Comparison of ENCODE assay signal across 8 mouse cellular contexts in genomic region chr17:10334481-10334880, GRCm38 (mm10). TPM values are rescaled to one million over a fixed set of nuclear protein-coding genes. Genes with fewer than 3 reads are reported as not detected.
A peak's percentile ranks its signal among the peaks of the same experiment; 100 is the strongest.
DNase-seq lines count a peak whose midpoint lies in the region; ATAC-seq and TF ChIP-seq lines count a peak whose summit lies in the region.

No protein-coding gene starts in this region.

- peaks cover 7% of the 10 kb centered on the region; the same call in 1 of the 2 replicates for H3K27me3 ChIP-seq in E14TG2a.4 (ENCODE audit: insufficient read depth, low read length)
- no peaks in the 10 kb centered on the region for H3K27me3 ChIP-seq in forebrain, embryonic 16.5 days (replicated peaks; ENCODE audit: control insufficient read depth, insufficient read depth, low read length)
- peaks cover 40% of the 10 kb centered on the region for H3K27me3 ChIP-seq in liver, embryonic 15.5 days

- TF ChIP-seq CTCF in gastrocnemius, adult 2 months (IDR thresholded peaks at IDR 0.05) = no peak
- no peak for TF ChIP-seq CTCF in E14TG2a.4 (conservative IDR thresholded peaks at IDR 0.05; ENCODE audit: low read length)

- peak overlapping the region; percentile 81 for H3K9ac ChIP-seq in forebrain, embryonic 16.5 days (replicated peaks; ENCODE audit: low read depth, low read length)
- no peak overlapping the region for H3K9ac ChIP-seq in liver, embryonic 15.5 days

- whole genome bisulfite sequencing in forebrain, embryonic 16.5 days = 3% methylated on average over 1 of the region's 1 CpGs
- 27% methylated on average over 1 of the region's 1 CpGs for WGBS in liver, embryonic 15.5 days (ENCODE audit: insufficient replicate concordance)

- peak overlapping the region; percentile 80 for H3K4me3 ChIP-seq in gastrocnemius, adult 2 months
- peak overlapping the region; percentile 79 for H3K4me3 ChIP-seq in E14TG2a.4 (replicated peaks; ENCODE audit: low read length)
- H3K4me3 ChIP-seq in forebrain, embryonic 16.5 days (replicated peaks; ENCODE audit: low read length) = peak overlapping the region; percentile 58
- no peak overlapping the region for H3K4me3 ChIP-seq in liver, embryonic 15.5 days (replicated peaks)

- no peak for DNase-seq in gastrocnemius, adult 2 months
- DNase-seq in gastrocnemius, postnatal 10 days = no peak
- no peak for DNase-seq in right cerebral cortex, postnatal 36 days (ENCODE audit: low spot score in 2 of 2)
- no peak for DNase-seq in gastrocnemius, postnatal 14 days
- no peak for DNase-seq in spleen, adult 18-20 months

- H3K27ac ChIP-seq in gastrocnemius, adult 2 months = peak overlapping the region; percentile 88
- H3K27ac ChIP-seq in forebrain, embryonic 16.5 days (ENCODE audit: low read length) = peak overlapping the region; percentile 97
- H3K27ac ChIP-seq in liver, embryonic 15.5 days (replicated peaks) = no peak overlapping the region

- H3K4me2 ChIP-seq in forebrain, embryonic 16.5 days (ENCODE audit: low read length) = peak overlapping the region; percentile 79
- H3K4me2 ChIP-seq in liver, embryonic 15.5 days = peak overlapping the region; percentile 60; the same call in 1 of the 2 replicates

- H3K9me3 ChIP-seq in E14TG2a.4 (ENCODE audit: low read length) = no peaks in the 10 kb centered on the region
- H3K9me3 ChIP-seq in forebrain, embryonic 16.5 days (ENCODE audit: control insufficient read depth, low read length) = no peaks in the 10 kb centered on the region
- H3K9me3 ChIP-seq in liver, embryonic 15.5 days (replicated peaks) = no peaks in the 10 kb centered on the region

- intact Hi-C loops in gastrocnemius, adult 2 months (cut with DNase I) = no loop called here
- intact Hi-C loops in gastrocnemius, postnatal 14 days (cut with DNase I; ENCODE audit: low total_unique reads) = loop anchor here (10.0 kb wide), 1 partner anchor 160 kb away; no protein-coding TSS in a partner anchor

- peaks cover 67% of the 10 kb centered on the region for H3K4me1 ChIP-seq in E14TG2a.4 (replicated peaks; ENCODE audit: low read depth, low read length)
- H3K4me1 ChIP-seq in forebrain, embryonic 16.5 days (replicated peaks; ENCODE audit: control insufficient read depth, insufficient read depth, low read length) = peaks cover 18% of the 10 kb centered on the region
- H3K4me1 ChIP-seq in liver, embryonic 15.5 days (replicated peaks) = peaks cover under 1% of the 10 kb centered on the region; the same call in 1 of the 2 replicates

- no peaks in the 10 kb centered on the region for H3K36me3 ChIP-seq in E14TG2a.4 (ENCODE audit: insufficient read depth, low read length)
- H3K36me3 ChIP-seq in forebrain, embryonic 16.5 days (ENCODE audit: control insufficient read depth, insufficient read depth) = no peaks in the 10 kb centered on the region
- no peaks in the 10 kb centered on the region for H3K36me3 ChIP-seq in liver, embryonic 15.5 days (replicated peaks)

- peak; percentile 6; the same call in 1 of the 2 replicates for ATAC-seq in forebrain, embryonic 16.5 days
- no peak for ATAC-seq in liver, embryonic 15.5 days (ENCODE audit: insufficient read depth)

RNA-seq across cellular contexts. Expression of gene Qk, which starts 14.8 kb away (rescaled TPM):
- total RNA-seq in gastrocnemius, adult 2 months (2021) = 100 to 1,000 TPM; 236 to 397 TPM
- 100 to 1,000 TPM; 268 to 288 TPM for total RNA-seq in gastrocnemius, postnatal 10 days (2021)
- polyA plus RNA-seq in forebrain, embryonic 16.5 days (2015; fragmentation: Nextera tagmentation; extraction: Ambion mirVana) = 37.6 and 43.6 TPM in 2 replicates
- 6.4 and 7.1 TPM in 2 replicates for polyA plus RNA-seq in liver, embryonic 15.5 days (2015; fragmentation: Nextera tagmentation; extraction: Ambion mirVana)
- total RNA-seq in gastrocnemius, postnatal 14 days (2021) = 100 to 1,000 TPM; 209 to 220 TPM
